Mouse (Mus musculus) liver, embryonic 14.5 days (tissue): ENCODE data around the gene Artn.

Experiments used
- CTCF ChIP-seq: IDR thresholded peaks from 2 replicates; pipeline ENCODE4 v1.5.1; 2016; ENCODE audit warnings: antibody characterized with exemption, low read depth, control low read depth
- EP300 ChIP-seq: IDR thresholded peaks from 2 replicates; pipeline ENCODE4 v1.6.1; 2016; ENCODE audit warnings: antibody characterized with exemption, low read depth

DNA sequence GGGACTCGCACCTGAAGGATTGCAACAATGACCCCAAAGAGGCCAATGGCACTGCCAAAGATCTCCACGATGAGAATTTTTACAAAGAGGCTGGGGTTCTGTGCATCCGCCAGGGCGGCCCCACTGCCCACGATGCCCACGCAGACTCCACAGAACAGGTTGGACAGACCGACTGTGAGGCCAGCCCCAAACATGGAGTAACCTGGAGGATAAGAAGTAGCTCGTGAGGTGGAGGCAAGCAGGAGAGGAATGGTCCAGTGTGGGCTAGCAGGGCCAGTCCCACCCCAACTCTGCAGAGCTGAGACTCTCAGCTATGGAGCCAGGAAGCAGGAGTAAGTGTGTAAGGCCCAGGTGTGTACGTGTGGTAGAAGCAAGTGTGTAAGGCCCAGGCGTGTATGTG, 44.5 kb downstream of the Artn start:
- TF ChIP-seq CTCF: no peak
- no peak for TF ChIP-seq EP300
